Mouse (Mus musculus): ENCODE results near the gene Gm17428. TPM values are rescaled to one million over a fixed set of nuclear protein-coding genes. Genes with fewer than 3 reads are reported as not detected.
"Not testable (repeated sequence)": the region's sequence is repeated elsewhere in the genome, so short reads cannot be mapped to it uniquely, and the experiment has no call there.

Gm17428 gene
- polyA plus RNA-seq, 1 experiment from 2014 or later = not detected

- Histone ChIP-seq H3K36me3 (ENCODE audit: control insufficient read depth, insufficient read depth) (no peaks in the 10 kb centered on the region), H3K4me3 (ENCODE audit: low read depth, low read length) (no peak overlapping the region), H3K9me3 (ENCODE audit: control insufficient read depth) (no peaks in the 10 kb centered on the region), H3K9ac (ENCODE audit: low read depth, low read length) (no peak overlapping the region), H3K27ac (ENCODE audit: low read depth, low read length) (no peak overlapping the region), H3K27me3 (replicated peaks; ENCODE audit: control insufficient read depth, insufficient read depth, low read length) (no peaks in the 10 kb centered on the region), H3K4me1 (replicated peaks; ENCODE audit: control insufficient read depth, insufficient read depth, low read length) (no peaks in the 10 kb centered on the region), H3K4me2 (replicated peaks; ENCODE audit: low read depth) (no peak overlapping the region)
- TF ChIP-seq CTCF (IDR thresholded peaks at IDR 0.05; ENCODE audit: low read depth) = no peak
- WGBS = 67% methylated on average over 4 of the region's 4 CpGs
- no peak for ATAC-seq
Observed at GRCm38 (mm10) chr14:54997297-54997696, 20.6 kb downstream of the Gm17428 start.

- H3K9me3 ChIP-seq (ENCODE audit: control insufficient read depth) = no peaks in the 10 kb centered on the region
- no peak overlapping the region for H3K27ac ChIP-seq (ENCODE audit: low read depth, low read length)
- ATAC-seq = no peak
- TF ChIP-seq CTCF (IDR thresholded peaks at IDR 0.05; ENCODE audit: low read depth) = no peak
- H3K4me1 ChIP-seq (replicated peaks; ENCODE audit: control insufficient read depth, insufficient read depth, low read length) = no peaks in the 10 kb centered on the region
- no peak overlapping the region for H3K4me2 ChIP-seq (replicated peaks; ENCODE audit: low read depth)
- no peaks in the 10 kb centered on the region for H3K27me3 ChIP-seq (replicated peaks; ENCODE audit: control insufficient read depth, insufficient read depth, low read length)
- H3K9ac ChIP-seq (ENCODE audit: low read depth, low read length) = no peak overlapping the region
- H3K36me3 ChIP-seq (ENCODE audit: control insufficient read depth, insufficient read depth) = no peaks in the 10 kb centered on the region
- no peak overlapping the region for H3K4me3 ChIP-seq (ENCODE audit: low read depth, low read length)
Observed at GRCm38 (mm10) chr14:54998680-54999079, 21.9 kb downstream of the Gm17428 start.

- H3K36me3 ChIP-seq (ENCODE audit: control insufficient read depth, insufficient read depth); H3K4me3 ChIP-seq (ENCODE audit: low read depth, low read length); H3K4me2 ChIP-seq (replicated peaks; ENCODE audit: low read depth); H3K27me3 ChIP-seq (replicated peaks; ENCODE audit: control insufficient read depth, insufficient read depth, low read length); H3K9me3 ChIP-seq (ENCODE audit: control insufficient read depth); H3K9ac ChIP-seq (ENCODE audit: low read depth, low read length); H3K27ac ChIP-seq (ENCODE audit: low read depth, low read length); H3K4me1 ChIP-seq (replicated peaks; ENCODE audit: control insufficient read depth, insufficient read depth, low read length); ATAC-seq: not testable (repeated sequence)
- 76% methylated on average over 5 of the region's 5 CpGs for WGBS
- peak; percentile 40; the same call in 1 of the 2 replicates for TF ChIP-seq CTCF (IDR thresholded peaks at IDR 0.05; ENCODE audit: low read depth)
Observed at GRCm38 (mm10) chr14:54999868-55000267, 23.1 kb downstream of the Gm17428 start.

GRCm38 (mm10) chr14:55000814-55001213 is 24.1 kb downstream of the Gm17428 start:
- no peak overlapping the region for H3K4me2 ChIP-seq (replicated peaks; ENCODE audit: low read depth)
- TF ChIP-seq CTCF (IDR thresholded peaks at IDR 0.05; ENCODE audit: low read depth) = no peak
- ATAC-seq = no peak
- no peaks in the 10 kb centered on the region for H3K9me3 ChIP-seq (ENCODE audit: control insufficient read depth)
- H3K9ac ChIP-seq (ENCODE audit: low read depth, low read length) = no peak overlapping the region
- 0 out of 2 replicates have a peak, but pooled peaks cover 3% of the 10 kb centered on the region for H3K4me1 ChIP-seq (replicated peaks; ENCODE audit: control insufficient read depth, insufficient read depth, low read length)
- H3K27me3 ChIP-seq (replicated peaks; ENCODE audit: control insufficient read depth, insufficient read depth, low read length) = no peaks in the 10 kb centered on the region
- H3K36me3 ChIP-seq (ENCODE audit: control insufficient read depth, insufficient read depth) = no peaks in the 10 kb centered on the region
- WGBS = 82% methylated on average over 6 of the region's 6 CpGs
- no peak overlapping the region for H3K4me3 ChIP-seq (ENCODE audit: low read depth, low read length)
- no peak overlapping the region for H3K27ac ChIP-seq (ENCODE audit: low read depth, low read length)

GRCm38 (mm10) chr14:55001446-55001845 is 24.7 kb downstream of the Gm17428 start:
- no peak overlapping the region for H3K4me2 ChIP-seq (replicated peaks; ENCODE audit: low read depth)
- H3K9me3 ChIP-seq (ENCODE audit: control insufficient read depth) = no peaks in the 10 kb centered on the region
- no peak overlapping the region for H3K9ac ChIP-seq (ENCODE audit: low read depth, low read length)
- no peaks in the 10 kb centered on the region for H3K27me3 ChIP-seq (replicated peaks; ENCODE audit: control insufficient read depth, insufficient read depth, low read length)
- H3K4me1 ChIP-seq (replicated peaks; ENCODE audit: control insufficient read depth, insufficient read depth, low read length) = 0 out of 2 replicates have a peak, but pooled peaks cover 3% of the 10 kb centered on the region
- H3K36me3 ChIP-seq (ENCODE audit: control insufficient read depth, insufficient read depth) = no peaks in the 10 kb centered on the region
- 94% methylated on average over 2 of the region's 2 CpGs for WGBS
- TF ChIP-seq CTCF (IDR thresholded peaks at IDR 0.05; ENCODE audit: low read depth) = no peak
- ATAC-seq = no peak
- no peak overlapping the region for H3K4me3 ChIP-seq (ENCODE audit: low read depth, low read length)
- no peak overlapping the region for H3K27ac ChIP-seq (ENCODE audit: low read depth, low read length)

- WGBS = 46% methylated on average over 12 of the region's 12 CpGs
- no peak overlapping the region for H3K4me2 ChIP-seq (replicated peaks; ENCODE audit: low read depth)
- no peak overlapping the region for H3K4me3 ChIP-seq (ENCODE audit: low read depth, low read length)
- H3K27ac ChIP-seq (ENCODE audit: low read depth, low read length) = no peak overlapping the region
- no peaks in the 10 kb centered on the region for H3K36me3 ChIP-seq (ENCODE audit: control insufficient read depth, insufficient read depth)
- no peak for ATAC-seq
- no peaks in the 10 kb centered on the region for H3K9me3 ChIP-seq (ENCODE audit: control insufficient read depth)
- no peaks in the 10 kb centered on the region for H3K27me3 ChIP-seq (replicated peaks; ENCODE audit: control insufficient read depth, insufficient read depth, low read length)
- H3K4me1 ChIP-seq (replicated peaks; ENCODE audit: control insufficient read depth, insufficient read depth, low read length) = 0 out of 2 replicates have a peak, but pooled peaks cover 3% of the 10 kb centered on the region
- no peak overlapping the region for H3K9ac ChIP-seq (ENCODE audit: low read depth, low read length)
- no peak for TF ChIP-seq CTCF (IDR thresholded peaks at IDR 0.05; ENCODE audit: low read depth)
Observed at GRCm38 (mm10) chr14:55001938-55002686, 25.4 kb downstream of the Gm17428 start.
